22 mouse cellular contexts compared by ENCODE assay signal in the genomic region with DNA sequence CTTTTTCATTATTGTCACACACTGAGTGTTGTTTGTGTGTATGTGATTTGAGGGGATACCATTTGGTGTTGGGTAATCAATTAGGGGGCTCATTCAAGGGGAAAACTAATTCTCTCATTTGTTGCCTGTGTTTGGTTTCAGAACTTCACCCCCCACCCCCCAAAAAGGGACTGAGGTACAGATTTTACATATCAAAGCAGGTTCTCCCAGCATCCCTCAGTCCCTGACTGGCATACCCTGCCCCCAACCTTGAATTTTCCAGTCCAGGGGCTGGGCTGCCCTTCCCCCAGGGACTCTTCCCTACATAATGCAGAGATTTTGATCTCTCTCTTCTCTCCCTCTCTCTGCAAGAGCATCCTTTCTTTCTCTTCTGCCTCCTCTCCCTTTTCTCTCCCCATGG.
DNase-seq lines count a peak whose midpoint lies in the region; ATAC-seq and TF ChIP-seq lines count a peak whose summit lies in the region.
"Had no signal": no experiment of that assay in that cellular context is flagged by ENCODE, and none has a peak within 500 bp of the region (broad histone marks: within the 10 kb centered on the region; RNA-seq: fewer than 3 reads in every experiment).

No protein-coding gene starts in this region.

- H3K4me3 ChIP-seq in forebrain, embryonic 10.5 days: no peak overlapping the region
- no peak overlapping the region for H3K4me3 ChIP-seq in forebrain, embryonic 15.5 days
- H3K4me3 ChIP-seq in hindbrain, embryonic 11.5 days (ENCODE audit: low read depth, low read length): no peak overlapping the region
- no peak overlapping the region for H3K4me3 ChIP-seq in hindbrain, embryonic 12.5 days
- 0 out of 2 replicates have a peak overlapping the region, but pooled peaks have one; percentile 20 for H3K4me3 ChIP-seq in E14TG2a.4 (replicated peaks; ENCODE audit: low read length)
- H3K4me3 ChIP-seq in forebrain, embryonic 13.5 days: no peak overlapping the region
- H3K4me3 ChIP-seq: embryonic facial prominence, embryonic 13.5 days; heart, adult 2 months; heart, embryonic 15.5 days had no signal

- H3K36me3 ChIP-seq in forebrain, embryonic 10.5 days (replicated peaks): no peaks in the 10 kb centered on the region
- H3K36me3 ChIP-seq in forebrain, embryonic 15.5 days: no peaks in the 10 kb centered on the region
- no peaks in the 10 kb centered on the region for H3K36me3 ChIP-seq in hindbrain, embryonic 11.5 days (ENCODE audit: control insufficient read depth, insufficient read depth, low read length)
- H3K36me3 ChIP-seq in hindbrain, embryonic 12.5 days: no peaks in the 10 kb centered on the region
- H3K36me3 ChIP-seq in E14TG2a.4 (ENCODE audit: insufficient read depth, low read length): no peaks in the 10 kb centered on the region
- H3K36me3 ChIP-seq in forebrain, embryonic 13.5 days (ENCODE audit: poor library complexity, severe bottlenecking): no peaks in the 10 kb centered on the region
- H3K36me3 ChIP-seq: embryonic facial prominence, embryonic 13.5 days; heart, embryonic 15.5 days had no signal

- no peak overlapping the region for H3K9ac ChIP-seq in forebrain, embryonic 15.5 days (replicated peaks)
- H3K9ac ChIP-seq in hindbrain, embryonic 11.5 days (ENCODE audit: low read depth, low read length): no peak overlapping the region
- H3K9ac ChIP-seq in hindbrain, embryonic 12.5 days: no peak overlapping the region
- H3K9ac ChIP-seq in forebrain, embryonic 13.5 days: no peak overlapping the region
- H3K9ac ChIP-seq: embryonic facial prominence, embryonic 13.5 days; heart, embryonic 15.5 days had no signal

- H3K9me3 ChIP-seq in forebrain, embryonic 10.5 days: no peaks in the 10 kb centered on the region
- H3K9me3 ChIP-seq in forebrain, embryonic 15.5 days: no peaks in the 10 kb centered on the region
- no peaks in the 10 kb centered on the region for H3K9me3 ChIP-seq in hindbrain, embryonic 11.5 days (ENCODE audit: control insufficient read depth, low read length)
- no peaks in the 10 kb centered on the region for H3K9me3 ChIP-seq in hindbrain, embryonic 12.5 days (replicated peaks)
- H3K9me3 ChIP-seq in E14TG2a.4 (ENCODE audit: low read length): no peaks in the 10 kb centered on the region
- H3K9me3 ChIP-seq in forebrain, embryonic 13.5 days (replicated peaks): 0 out of 2 replicates have a peak, but pooled peaks cover 3% of the 10 kb centered on the region
- H3K9me3 ChIP-seq: embryonic facial prominence, embryonic 13.5 days; heart, embryonic 15.5 days had no signal

- H3K4me1 ChIP-seq in forebrain, embryonic 10.5 days: peaks cover 33% of the 10 kb centered on the region
- peaks cover 11% of the 10 kb centered on the region for H3K4me1 ChIP-seq in forebrain, embryonic 15.5 days
- H3K4me1 ChIP-seq in hindbrain, embryonic 11.5 days (replicated peaks; ENCODE audit: control insufficient read depth, insufficient read depth, low read length): no peaks in the 10 kb centered on the region
- peaks cover 3% of the 10 kb centered on the region; the same call in 1 of the 2 replicates for H3K4me1 ChIP-seq in hindbrain, embryonic 12.5 days
- H3K4me1 ChIP-seq in E14TG2a.4 (replicated peaks; ENCODE audit: low read depth, low read length): peaks cover 16% of the 10 kb centered on the region
- peaks cover 19% of the 10 kb centered on the region for H3K4me1 ChIP-seq in forebrain, embryonic 13.5 days

- TF ChIP-seq CTCF in E14TG2a.4 (conservative IDR thresholded peaks at IDR 0.05; ENCODE audit: low read length): no peak

- H3K4me2 ChIP-seq in forebrain, embryonic 15.5 days (replicated peaks): no peak overlapping the region
- no peak overlapping the region for H3K4me2 ChIP-seq in hindbrain, embryonic 11.5 days (replicated peaks; ENCODE audit: low read depth, low read length)
- no peak overlapping the region for H3K4me2 ChIP-seq in hindbrain, embryonic 12.5 days (replicated peaks)
- H3K4me2 ChIP-seq in forebrain, embryonic 13.5 days: no peak overlapping the region
- H3K4me2 ChIP-seq: embryonic facial prominence, embryonic 13.5 days; heart, embryonic 11.5 days; heart, embryonic 15.5 days had no signal

- H3K27ac ChIP-seq in forebrain, embryonic 10.5 days: peak overlapping the region; percentile 51
- no peak overlapping the region for H3K27ac ChIP-seq in forebrain, embryonic 15.5 days (replicated peaks)
- no peak overlapping the region for H3K27ac ChIP-seq in hindbrain, embryonic 11.5 days (ENCODE audit: low read depth, low read length)
- no peak overlapping the region for H3K27ac ChIP-seq in hindbrain, embryonic 12.5 days
- no peak overlapping the region for H3K27ac ChIP-seq in forebrain, embryonic 13.5 days
- H3K27ac ChIP-seq: embryonic facial prominence, embryonic 13.5 days; heart, adult 2 months; heart, embryonic 15.5 days; hindbrain, postnatal 0 days had no signal

- ATAC-seq in forebrain, embryonic 15.5 days (replicated peaks): no peak; the same call in 1 of the 2 replicates
- 0 out of 2 replicates have a peak, but pooled peaks have one; percentile 53 for ATAC-seq in hindbrain, embryonic 11.5 days (ENCODE audit: low FRiP score)
- no peak; the same call in 1 of the 2 replicates for ATAC-seq in hindbrain, embryonic 12.5 days (ENCODE audit: low FRiP score)
- ATAC-seq in forebrain, embryonic 13.5 days: peak; percentile 29; the same call in 1 of the 2 replicates
- ATAC-seq: CD4-positive, CD25-positive, alpha-beta regulatory T cell, adult 4 months; hindbrain, postnatal 0 days had no signal

- no peak for DNase-seq in forebrain, embryonic 10.5 days (ENCODE audit: extremely low spot score, low spot score)
- DNase-seq in hindbrain, embryonic 11.5 days (ENCODE audit: low spot score): peak; percentile 9
- DNase-seq in lung, postnatal 4 days: no peak
- DNase-seq: adrenal gland, adult 8-10 months; adrenal gland, postnatal 36 days; B cell, adult 2 months; cerebellum, adult 11-12 months; cerebellum, adult 9-10 months; cerebellum, postnatal 25 days; gastrocnemius, postnatal 14 days; heart, adult 2 months; heart, postnatal 14 days; kidney, adult 11 months had no signal

- no peaks in the 10 kb centered on the region for H3K27me3 ChIP-seq in forebrain, embryonic 10.5 days (ENCODE audit: poor library complexity, severe bottlenecking)
- no peaks in the 10 kb centered on the region for H3K27me3 ChIP-seq in forebrain, embryonic 15.5 days
- no peaks in the 10 kb centered on the region for H3K27me3 ChIP-seq in hindbrain, embryonic 11.5 days (ENCODE audit: control insufficient read depth, insufficient read depth, low read length)
- no peaks in the 10 kb centered on the region for H3K27me3 ChIP-seq in hindbrain, embryonic 12.5 days
- no peaks in the 10 kb centered on the region for H3K27me3 ChIP-seq in E14TG2a.4 (ENCODE audit: insufficient read depth, low read length)
- no peaks in the 10 kb centered on the region for H3K27me3 ChIP-seq in forebrain, embryonic 13.5 days
- H3K27me3 ChIP-seq: embryonic facial prominence, embryonic 13.5 days; heart, embryonic 15.5 days had no signal

Comparison
In these comparisons a context has a peak if more than half of its experiments do, and no peak if none do; other contexts are left out.
1. ATAC-seq: peak in hindbrain, embryonic 11.5 days (single experiment) and forebrain, embryonic 13.5 days (single experiment); none in forebrain, embryonic 15.5 days (single experiment) and hindbrain, embryonic 12.5 days (single experiment).